Mouse (Mus musculus): ENCODE results near the gene Rangrf. TPM values are rescaled to one million over a fixed set of nuclear protein-coding genes. Genes with fewer than 3 reads are reported as not detected.
A peak's percentile ranks its signal among the peaks of the same experiment; 100 is the strongest.
"Not testable (repeated sequence)": the region's sequence is repeated elsewhere in the genome, so short reads cannot be mapped to it uniquely, and the experiment has no call there.

Gene Rangrf
- total RNA-seq, 2 experiments from 2014 or later: 54.2 to 57.7 TPM

- DNase-seq: peak; percentile 74
- intact Hi-C loops (cut with DNase I; ENCODE audit: low total_unique reads): loop anchor here (5.0 kb wide), 1 partner anchor 76 kb away; no protein-coding TSS in a partner anchor
Measured at GRCm38 (mm10) chr11:68982639-68983369, 7.8 kb upstream of the Rangrf start.

GRCm38 (mm10) chr11:68980919-68981318 lies 5.9 kb upstream of the Rangrf start:
- intact Hi-C loops (cut with DNase I; ENCODE audit: low total_unique reads): loop anchor here (5.0 kb wide), 1 partner anchor 74 kb away; no protein-coding TSS in a partner anchor
- no peak for DNase-seq

- intact Hi-C loops (cut with DNase I; ENCODE audit: low total_unique reads): no loop called here
- DNase-seq: no peak
Measured at GRCm38 (mm10) chr11:68979320-68979733, 4.3 kb upstream of the Rangrf start.

- intact Hi-C loops (cut with DNase I; ENCODE audit: low total_unique reads): no loop called here
- DNase-seq: no peak
Measured at GRCm38 (mm10) chr11:68975601-68976000, 616 bp upstream of the Rangrf start.

GRCm38 (mm10) chr11:68974059-68974450 lies 930 bp downstream of the Rangrf start:
- DNase-seq: no peak
- intact Hi-C loops (cut with DNase I; ENCODE audit: low total_unique reads): no loop called here

GRCm38 (mm10) chr11:68973250-68974058 lies 1.5 kb downstream of the Rangrf start:
- intact Hi-C loops (cut with DNase I; ENCODE audit: low total_unique reads): not testable (repeated sequence)
- peak; percentile 86 for DNase-seq

- DNase-seq: peak; percentile 28
- intact Hi-C loops (cut with DNase I; ENCODE audit: low total_unique reads): no loop called here
Measured at GRCm38 (mm10) chr11:68970232-68970631, 4.8 kb downstream of the Rangrf start.

GRCm38 (mm10) chr11:68968752-68969151 lies 6.2 kb downstream of the Rangrf start:
- intact Hi-C loops (cut with DNase I; ENCODE audit: low total_unique reads): loop anchor here (2.0 kb wide), 1 partner anchor 68 kb away; no protein-coding TSS in a partner anchor

GRCm38 (mm10) chr11:68967337-68968282 lies 7.4 kb downstream of the Rangrf start, which contains the start of gene Slc25a35:
Gene Slc25a35, plus strand, starts transcription at chr11:68968131.
- DNase-seq: peak; percentile 93
- intact Hi-C loops (cut with DNase I; ENCODE audit: low total_unique reads): loop anchor here (2.0 kb wide), 1 partner anchor 69 kb away; no protein-coding TSS in a partner anchor

More at GRCm38 (mm10) chr11:68968752-68969151, 6.2 kb downstream of the Rangrf start:
- DNase-seq: no peak

- DNase-seq: no peak
- intact Hi-C loops (cut with DNase I; ENCODE audit: low total_unique reads): no loop called here
Measured at GRCm38 (mm10) chr11:68966554-68966953, 8.4 kb downstream of the Rangrf start.

- DNase-seq: peak; percentile 44
- intact Hi-C loops (cut with DNase I; ENCODE audit: low total_unique reads): no loop called here
Measured at GRCm38 (mm10) chr11:68965845-68966244, 9.1 kb downstream of the Rangrf start.

- DNase-seq: no peak
- intact Hi-C loops (cut with DNase I; ENCODE audit: low total_unique reads): no loop called here
Measured at GRCm38 (mm10) chr11:68965050-68965449, 9.9 kb downstream of the Rangrf start.

GRCm38 (mm10) chr11:68963405-68963804 lies 11.6 kb downstream of the Rangrf start:
- intact Hi-C loops (cut with DNase I; ENCODE audit: low total_unique reads): no loop called here

GRCm38 (mm10) chr11:68962159-68962558 lies 12.8 kb downstream of the Rangrf start:
- intact Hi-C loops (cut with DNase I; ENCODE audit: low total_unique reads); DNase-seq: not testable (repeated sequence)

More at GRCm38 (mm10) chr11:68963405-68963804, 11.6 kb downstream of the Rangrf start:
- DNase-seq: no peak

GRCm38 (mm10) chr11:68961596-68961995 lies 13.4 kb downstream of the Rangrf start:
- intact Hi-C loops (cut with DNase I; ENCODE audit: low total_unique reads): no loop called here
- DNase-seq: no peak

GRCm38 (mm10) chr11:68957971-68958370 lies 17.0 kb downstream of the Rangrf start:
- intact Hi-C loops (cut with DNase I; ENCODE audit: low total_unique reads): no loop called here

GRCm38 (mm10) chr11:68957308-68957707 lies 17.7 kb downstream of the Rangrf start, which contains the start of gene Arhgef15:
Gene Arhgef15, minus strand, starts transcription at chr11:68957480.
- intact Hi-C loops (cut with DNase I; ENCODE audit: low total_unique reads): no loop called here

More at GRCm38 (mm10) chr11:68957971-68958370, 17.0 kb downstream of the Rangrf start:
- DNase-seq: no peak

GRCm38 (mm10) chr11:68956697-68957096 lies 18.3 kb downstream of the Rangrf start:
- DNase-seq: no peak
- intact Hi-C loops (cut with DNase I; ENCODE audit: low total_unique reads): no loop called here

More at GRCm38 (mm10) chr11:68957308-68957707, 17.7 kb downstream of the Rangrf start, which contains the start of gene Arhgef15:
- DNase-seq: no peak

- intact Hi-C loops (cut with DNase I; ENCODE audit: low total_unique reads): no loop called here
- no peak for DNase-seq
Measured at GRCm38 (mm10) chr11:68956107-68956506, 18.9 kb downstream of the Rangrf start.
